Mouse (Mus musculus) gastrocnemius, adult 8-10 months (tissue): ENCODE data around the gene Mitf. TPM values are rescaled to one million over a fixed set of nuclear protein-coding genes. Genes with fewer than 3 reads are reported as not detected.

Source experiments
- DNase-seq, 2 experiments: peaks; one replicate each; pipeline ENCODE4 v3.0.0; 2022; ENCODE audit warnings: low spot score in 2 of 2
- total RNA-seq, 4 experiments: library from RNA; stranded (reverse); gene quantifications; 2 replicates each; pipeline ENCODE4 v1.2.4; 2022

Mitf gene
- total RNA-seq, 4 experiments from 2014 or later = 14.2 to 23.8 (median 16.7) TPM

- DNase-seq = no peak
Measured at GRCm38 (mm10) chr6:97821811-97822210, 15.0 kb downstream of the Mitf start.

GRCm38 (mm10) chr6:97826642-97827275 lies 19.9 kb downstream of the Mitf start:
- DNase-seq = no peak

- no peak for DNase-seq
Measured at GRCm38 (mm10) chr6:97828021-97828420, 21.2 kb downstream of the Mitf start.

- DNase-seq = no peak
Measured at GRCm38 (mm10) chr6:97828822-97829719, 22.2 kb downstream of the Mitf start.

- DNase-seq = no peak
Measured at GRCm38 (mm10) chr6:97832501-97832900, 25.6 kb downstream of the Mitf start.

- DNase-seq = no peak
Measured at GRCm38 (mm10) chr6:97836176-97836575, 29.3 kb downstream of the Mitf start.

GRCm38 (mm10) chr6:97837711-97838110 lies 30.9 kb downstream of the Mitf start:
- DNase-seq = no peak

GRCm38 (mm10) chr6:97839568-97839967 lies 32.7 kb downstream of the Mitf start:
- DNase-seq = no peak

- DNase-seq = no peak
Measured at GRCm38 (mm10) chr6:97844112-97844511, 37.3 kb downstream of the Mitf start.

- peak; percentile 28 to 29 for DNase-seq
Measured at GRCm38 (mm10) chr6:97848191-97848857, 41.5 kb downstream of the Mitf start.

- no peak for DNase-seq
Measured at GRCm38 (mm10) chr6:97854236-97854635, 47.4 kb downstream of the Mitf start.

GRCm38 (mm10) chr6:97855420-97856170 lies 48.7 kb downstream of the Mitf start:
- DNase-seq = peak; percentile 27 to 40

- DNase-seq = no peak
Measured at GRCm38 (mm10) chr6:97856502-97856901, 49.6 kb downstream of the Mitf start.

- peak; percentile 30 to 42 for DNase-seq
Measured at GRCm38 (mm10) chr6:97857690-97858089, 50.8 kb downstream of the Mitf start.

GRCm38 (mm10) chr6:97866575-97866974 lies 59.7 kb downstream of the Mitf start:
- DNase-seq = no peak

- DNase-seq = no peak
Measured at GRCm38 (mm10) chr6:97868005-97868404, 61.2 kb downstream of the Mitf start.

- DNase-seq = no peak
Measured at GRCm38 (mm10) chr6:97869953-97870352, 63.1 kb downstream of the Mitf start.

GRCm38 (mm10) chr6:97871296-97872030 lies 64.6 kb downstream of the Mitf start:
- DNase-seq = no peak

- DNase-seq = no peak
Measured at GRCm38 (mm10) chr6:97873102-97873501, 66.2 kb downstream of the Mitf start.

GRCm38 (mm10) chr6:97876990-97877389 lies 70.1 kb downstream of the Mitf start:
- no peak for DNase-seq

GRCm38 (mm10) chr6:97877492-97877891 lies 70.6 kb downstream of the Mitf start:
- DNase-seq = no peak
